Mouse (Mus musculus) monocyte, adult 2 months (primary cell): ENCODE data around the gene Cpa1.

ENCODE experiments used
- DNase-seq, 2 experiments: peaks; one replicate each; pipeline ENCODE4 v3.0.0; 2022; ENCODE audit warnings: low spot score in 2 of 2, low read depth in 1 of 2

The Cpa1 gene

DNA sequence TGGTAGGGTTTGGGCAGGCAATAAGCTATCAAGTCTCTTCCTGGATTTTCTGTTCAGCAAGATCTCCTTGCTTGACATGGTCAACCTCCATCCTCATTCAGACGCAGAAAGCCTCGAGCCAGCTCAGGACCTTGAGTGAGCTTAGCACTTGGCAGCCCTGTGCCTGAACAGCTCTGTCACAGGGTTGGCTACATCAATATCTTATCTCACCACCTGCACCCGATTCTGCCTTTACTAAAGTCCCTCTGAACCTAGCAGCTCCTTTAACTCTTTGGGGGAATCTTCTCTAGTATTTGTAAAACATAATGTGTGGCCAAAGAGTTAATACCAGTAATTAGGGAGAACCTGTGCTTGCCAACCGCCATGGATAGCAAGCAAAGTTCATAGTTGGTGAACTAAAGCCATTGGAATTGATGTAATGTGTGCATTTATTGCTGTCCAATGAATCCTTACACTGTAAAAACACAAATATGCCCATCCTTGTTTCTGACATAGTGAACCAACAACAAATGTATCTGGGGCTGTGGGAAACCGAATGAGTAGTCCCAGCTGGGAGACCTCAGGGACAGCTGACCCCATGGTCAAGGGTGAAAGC lies at the start of gene Cpa1:
TSS of gene Cpa1 (plus strand) at position 545 of the 595 bp plus-strand sequence.
- no peak for DNase-seq

GRCm38 (mm10) chr6:30589819-30590218 lies 49.2 kb upstream of the Cpa1 start:
- no peak for DNase-seq

DNA sequence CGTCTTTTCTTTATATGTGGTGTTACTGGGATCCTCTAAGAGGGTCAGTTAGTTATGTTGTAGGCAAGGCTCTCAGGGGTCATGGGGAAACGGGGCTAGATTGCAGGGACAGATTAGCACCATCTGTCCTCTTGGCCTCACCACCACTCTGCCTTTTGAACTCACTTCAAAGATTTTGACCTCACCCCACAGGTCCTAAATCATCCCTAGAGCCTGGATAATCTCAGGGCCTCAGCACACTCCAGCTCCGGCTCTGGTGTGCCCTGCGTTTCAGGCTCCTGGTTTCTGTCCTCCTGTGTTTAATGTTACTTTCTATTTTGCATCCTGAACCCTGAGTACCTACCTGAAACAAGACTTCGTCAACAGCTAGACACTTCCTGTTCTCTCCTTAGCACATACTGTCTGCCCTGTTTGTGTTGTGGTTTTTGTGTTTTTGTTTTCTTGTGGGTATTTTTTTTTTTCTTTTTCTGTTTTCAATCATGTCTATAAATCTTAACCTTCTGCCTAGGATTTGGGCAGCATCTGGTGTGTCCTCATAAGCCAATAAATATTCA lies 47.1 kb upstream of the Cpa1 start:
- DNase-seq = no peak

- DNase-seq = no peak
Measured at GRCm38 (mm10) chr6:30592417-30592974, 46.5 kb upstream of the Cpa1 start.

DNA sequence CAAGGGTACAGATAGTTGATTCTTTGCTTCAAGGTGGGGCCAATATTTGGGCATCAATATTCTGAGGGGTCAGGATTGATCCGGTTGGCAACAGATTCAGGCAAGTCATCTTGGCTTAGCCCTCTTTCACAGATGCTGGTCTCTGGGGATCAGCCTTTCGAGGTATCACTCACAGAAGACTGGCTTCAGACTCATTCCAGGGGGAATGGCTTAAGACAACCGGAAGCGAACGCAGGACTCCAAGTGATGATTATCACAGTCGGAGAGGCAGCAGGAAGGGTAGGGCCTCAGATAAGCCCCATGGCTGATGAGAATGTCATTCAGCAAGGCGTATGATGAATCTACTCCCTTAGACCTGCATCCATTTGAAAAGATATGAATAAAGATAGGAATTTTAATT lies 44.7 kb upstream of the Cpa1 start:
- no peak for DNase-seq

GRCm38 (mm10) chr6:30596230-30596898 lies 42.7 kb upstream of the Cpa1 start:
- DNase-seq = no peak

DNA sequence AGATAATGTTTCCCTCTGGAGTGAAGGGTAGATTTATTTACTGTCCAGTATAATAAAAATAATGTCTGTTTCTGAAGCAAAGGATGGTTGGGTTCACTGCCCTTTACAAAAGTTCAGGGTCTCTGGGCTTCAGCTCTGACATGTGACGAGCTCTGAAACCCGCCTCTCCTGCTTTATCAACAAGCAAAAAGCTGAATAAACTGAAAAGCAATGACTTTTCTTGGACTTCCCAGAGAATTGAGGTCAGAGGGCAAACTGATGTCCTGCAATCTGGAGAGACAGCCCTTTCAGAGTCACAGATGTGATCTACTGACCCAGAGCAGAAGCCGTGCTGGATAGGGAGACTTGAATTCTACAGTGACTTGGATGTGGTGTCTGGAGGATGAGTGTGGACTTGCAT lies 39.0 kb upstream of the Cpa1 start:
- no peak for DNase-seq

GRCm38 (mm10) chr6:30600995-30601394 lies 38.0 kb upstream of the Cpa1 start:
- DNase-seq = no peak

DNA sequence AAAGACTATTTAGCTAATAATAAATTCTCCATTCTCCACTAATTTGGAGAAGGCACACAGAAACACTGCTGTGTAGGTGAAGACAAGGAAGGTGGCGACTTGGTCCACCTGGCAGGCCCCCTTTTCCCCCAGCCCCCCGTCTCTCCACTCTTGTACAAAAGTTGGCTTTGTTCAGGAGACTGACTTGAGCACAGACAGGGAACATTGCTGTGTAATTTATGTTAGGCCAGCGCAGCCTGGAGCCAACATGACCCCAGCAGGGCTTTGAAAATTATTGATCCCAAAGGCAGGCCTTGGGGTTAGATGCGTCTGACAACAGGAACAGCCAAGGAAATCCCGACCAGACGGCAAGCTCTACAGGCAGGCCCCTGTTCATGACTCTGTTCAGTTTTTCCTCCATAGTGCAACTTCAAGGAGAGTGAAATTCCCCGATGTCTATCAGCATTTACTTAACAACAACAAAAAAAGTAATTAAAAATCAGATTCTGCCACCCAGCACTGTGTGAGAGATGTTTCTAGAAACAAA lies 34.6 kb upstream of the Cpa1 start:
- DNase-seq = no peak

- no peak for DNase-seq
Measured at GRCm38 (mm10) chr6:30605111-30605510, 33.9 kb upstream of the Cpa1 start.

DNA sequence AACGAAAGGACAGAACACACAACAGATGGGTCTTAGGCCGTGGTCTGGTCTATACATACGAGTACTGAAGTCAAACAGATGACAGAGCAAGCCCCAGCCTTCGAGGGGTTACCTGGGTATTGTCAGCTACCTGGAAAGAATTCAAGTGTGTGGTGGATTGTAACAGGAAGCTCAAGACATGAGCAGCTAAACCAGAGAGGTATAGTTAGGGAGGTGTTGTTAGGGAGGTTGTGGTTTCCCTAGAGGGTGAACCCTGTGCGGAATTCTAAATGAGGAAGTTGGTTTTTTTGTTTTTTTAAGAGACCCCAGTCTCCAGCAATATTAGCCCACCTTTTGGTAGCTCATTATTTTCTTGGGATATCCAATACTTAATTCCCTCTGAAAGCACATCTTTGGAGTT lies 33.3 kb upstream of the Cpa1 start:
- no peak for DNase-seq

GRCm38 (mm10) chr6:30610710-30611109 lies 28.3 kb upstream of the Cpa1 start, which contains the start of gene Cpa5:
TSS of gene Cpa5 (plus strand) at chr6:30611010.
- no peak for DNase-seq

DNA sequence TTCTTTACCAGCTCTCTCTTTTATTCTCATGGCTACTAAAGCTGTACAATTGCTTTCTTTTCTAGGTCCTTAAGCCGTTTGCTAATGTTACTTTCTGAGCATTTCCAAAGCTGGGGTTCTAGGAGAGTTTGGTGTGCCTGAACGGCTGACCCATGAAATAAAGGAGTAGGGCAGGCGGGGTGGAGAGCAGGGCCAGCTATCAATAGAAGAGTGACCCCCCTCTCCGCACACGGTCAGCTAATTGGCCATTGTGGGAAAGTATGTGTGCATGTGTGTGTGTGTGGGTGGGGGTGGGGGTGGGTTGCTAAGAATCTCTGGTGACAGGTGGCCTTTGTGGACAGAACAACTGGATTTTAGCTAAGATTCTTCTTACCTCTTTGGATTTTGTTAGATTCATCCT lies 27.8 kb upstream of the Cpa1 start:
- no peak for DNase-seq

DNA sequence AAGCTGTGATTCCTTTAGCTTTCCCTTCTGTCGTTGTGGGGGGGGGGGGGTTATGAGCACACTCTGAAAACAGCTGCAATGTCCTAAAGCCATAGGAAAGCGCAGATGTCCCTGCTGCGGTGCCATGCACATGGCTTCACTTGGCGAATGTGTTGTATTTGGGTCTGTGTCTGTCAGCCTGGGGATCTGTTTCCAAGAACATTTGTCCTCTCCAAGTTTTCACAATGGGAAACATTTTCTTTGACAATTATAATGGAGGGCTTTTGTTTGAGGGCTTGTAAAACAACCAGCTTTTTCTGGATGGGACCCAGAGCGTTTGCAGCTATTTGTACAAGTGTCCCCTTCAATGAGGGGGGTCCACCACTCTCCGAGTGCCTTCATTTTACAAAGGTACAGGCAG lies 24.8 kb upstream of the Cpa1 start:
- DNase-seq = no peak

- DNase-seq = no peak
Measured at GRCm38 (mm10) chr6:30615741-30616140, 23.3 kb upstream of the Cpa1 start.

- DNase-seq = peak in 1 of 2 experiments; percentile 16
Measured at GRCm38 (mm10) chr6:30616491-30616941, 22.5 kb upstream of the Cpa1 start.

GRCm38 (mm10) chr6:30617020-30617958 lies 21.7 kb upstream of the Cpa1 start:
- no peak for DNase-seq

- no peak for DNase-seq
Measured at GRCm38 (mm10) chr6:30617959-30618590, 20.9 kb upstream of the Cpa1 start.

DNA sequence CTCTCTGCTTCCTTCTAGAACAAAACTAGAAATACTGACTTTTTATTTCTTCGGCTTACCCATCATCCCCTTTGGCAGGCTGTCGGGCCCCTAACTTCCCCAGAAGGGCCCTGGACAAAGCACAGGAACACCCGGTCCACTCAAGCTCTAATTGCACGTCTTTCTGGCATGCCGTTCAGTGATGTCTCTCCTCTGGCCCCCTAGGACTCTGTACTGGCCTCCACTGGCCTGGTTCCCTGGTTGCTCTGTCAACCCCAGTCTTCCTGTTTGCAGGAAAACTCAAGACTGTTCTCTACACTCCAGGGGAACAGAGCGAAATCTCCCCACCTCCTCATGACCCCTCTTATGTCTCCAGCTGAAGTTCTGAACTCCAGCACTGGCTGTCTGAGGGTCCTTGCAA lies 20.3 kb upstream of the Cpa1 start:
- DNase-seq = no peak

DNA sequence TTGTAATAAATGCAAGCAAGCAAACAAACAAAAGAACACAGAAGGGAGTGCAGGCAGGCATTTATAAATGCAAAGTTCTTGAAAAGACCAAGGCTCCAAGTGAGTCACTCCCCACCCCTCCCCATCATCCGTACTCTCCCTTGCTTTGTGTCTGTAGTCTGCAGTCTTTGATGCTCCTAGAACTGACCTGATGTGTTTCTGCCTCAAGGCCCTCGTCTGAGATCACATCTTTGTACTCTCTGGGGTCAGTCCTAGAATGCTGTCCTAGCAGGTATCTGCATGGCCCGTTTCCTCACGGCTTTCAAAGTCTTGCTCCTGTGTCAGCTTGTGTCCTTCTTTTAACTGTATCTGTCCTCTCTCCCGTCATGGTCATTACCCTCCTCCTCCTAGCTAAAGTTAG lies 19.4 kb upstream of the Cpa1 start:
- no peak for DNase-seq

GRCm38 (mm10) chr6:30620591-30620990 lies 18.4 kb upstream of the Cpa1 start:
- no peak for DNase-seq
